Mouse (Mus musculus) activated CD4-positive, CD25-positive, alpha-beta regulatory T cell, adult 4 months (primary cell): ENCODE measurements around the gene Vangl2. TPM values are rescaled to one million over a fixed set of nuclear protein-coding genes. Genes with fewer than 3 reads are reported as not detected.
"Not testable (repeated sequence)": the region's sequence is repeated elsewhere in the genome, so short reads cannot be mapped to it uniquely, and the experiment has no call there.

Source experiments
- ATAC-seq: one replicate; pipeline ENCODE4 v1.8.0; 2017
- polyA plus RNA-seq, 2 experiments: library from polyadenylated mRNA; unstranded; fragments of 100-300 nt; shearing (Covaris generic); gene quantifications; one replicate each; pipeline ENCODE4 v1.2.1; 2017

Vangl2 gene
- polyA plus RNA-seq, 2 experiments from 2014 or later: 0.62 to 1.0 TPM

DNA sequence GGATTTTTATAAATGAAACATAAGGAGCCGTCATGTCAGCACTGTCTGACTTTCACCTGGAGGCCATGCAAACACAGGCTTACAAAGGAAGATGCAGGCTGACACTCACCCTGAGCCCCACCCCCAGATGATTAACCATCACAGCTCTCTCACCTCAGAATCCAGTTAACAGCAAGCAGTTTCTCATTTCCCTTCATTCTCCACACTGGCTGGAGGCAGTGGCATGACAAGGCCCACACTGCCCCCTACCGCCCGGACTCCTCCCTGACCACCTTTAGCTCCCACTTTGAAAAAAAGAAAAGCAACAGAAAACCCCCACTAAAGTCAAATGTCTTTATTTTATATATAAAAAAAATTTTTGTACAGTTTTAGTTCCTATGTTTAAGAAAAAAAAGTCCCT lies 27.6 kb downstream of the Vangl2 start:
- peak; percentile 90 for ATAC-seq

GRCm38 (mm10) chr1:171998820-171999597 lies 29.2 kb downstream of the Vangl2 start:
- no peak for ATAC-seq

DNA sequence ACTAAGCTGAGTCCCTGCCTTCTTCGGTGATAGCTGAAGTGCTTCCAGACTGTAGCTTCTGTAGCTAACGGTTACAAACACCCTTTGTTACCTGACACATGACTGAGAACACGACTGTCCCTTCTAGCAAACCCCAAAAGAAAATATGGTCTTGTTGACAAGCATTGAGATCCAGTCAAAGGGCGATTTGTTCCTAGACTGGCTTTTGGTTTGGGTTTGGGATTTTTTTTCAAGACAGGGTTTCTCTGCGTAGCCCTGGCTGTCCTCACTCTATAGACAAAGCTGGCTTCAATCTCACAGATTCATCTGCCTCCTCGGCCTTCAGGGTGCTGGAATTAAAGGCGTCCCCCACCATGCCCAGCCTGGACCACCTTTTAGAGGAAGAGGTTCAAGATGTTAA lies 31.5 kb downstream of the Vangl2 start:
- no peak for ATAC-seq

DNA sequence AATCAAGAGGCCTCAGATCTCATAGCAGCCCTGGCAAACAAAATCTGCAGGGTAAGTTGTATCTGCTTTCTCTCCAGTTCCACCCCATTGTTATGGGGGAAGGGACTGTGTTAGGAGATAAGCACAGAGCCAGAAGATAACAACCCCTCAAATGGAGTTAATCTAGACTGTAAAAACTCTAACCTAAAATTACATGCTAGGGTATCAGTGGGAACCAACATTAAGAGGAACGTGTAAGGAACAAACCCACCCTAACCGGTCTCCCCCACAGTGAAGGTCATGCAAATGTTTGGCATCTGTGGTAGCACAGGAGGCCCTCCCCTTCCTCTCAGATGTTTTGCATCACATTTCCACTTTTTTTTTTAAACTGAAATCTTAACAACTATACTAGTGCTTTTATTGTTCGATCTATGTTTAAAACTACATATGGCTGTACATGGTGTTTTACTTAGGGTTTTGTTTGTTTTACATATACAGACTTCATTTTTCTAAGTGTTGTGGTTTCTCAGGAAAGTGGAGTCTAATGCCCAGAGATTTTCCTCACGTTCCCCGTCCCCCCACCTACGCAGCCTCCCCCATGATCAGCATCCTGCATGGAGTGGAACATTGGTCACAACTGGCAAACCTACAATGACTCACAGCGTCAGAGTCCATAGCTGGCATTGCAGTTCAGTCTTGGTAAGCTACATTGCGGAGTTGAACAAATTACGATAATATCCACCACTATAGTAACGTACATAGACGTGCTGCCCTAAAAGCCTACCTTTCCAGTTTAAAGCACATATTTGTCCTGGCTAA lies 33.1 kb downstream of the Vangl2 start:
- ATAC-seq: no peak

DNA sequence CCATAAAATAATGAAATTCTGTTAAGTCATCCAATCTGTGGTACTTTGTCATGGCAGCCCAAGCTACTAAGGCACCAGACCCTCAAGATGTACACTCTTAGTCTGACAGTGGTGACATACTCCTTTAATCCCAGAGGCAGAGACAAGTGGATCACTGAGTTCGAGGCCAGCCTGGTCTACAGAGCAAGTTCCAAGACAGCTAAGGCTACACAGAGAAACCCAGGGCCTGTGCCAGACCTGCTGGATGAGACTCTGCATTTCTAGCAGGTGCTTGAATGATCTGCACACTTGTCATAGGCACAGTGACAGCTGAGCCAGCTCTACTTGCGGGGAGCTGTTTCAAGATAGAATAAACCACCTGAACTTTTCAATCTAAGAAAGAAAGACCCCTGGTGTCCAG lies 33.7 kb downstream of the Vangl2 start:
- ATAC-seq: no peak

DNA sequence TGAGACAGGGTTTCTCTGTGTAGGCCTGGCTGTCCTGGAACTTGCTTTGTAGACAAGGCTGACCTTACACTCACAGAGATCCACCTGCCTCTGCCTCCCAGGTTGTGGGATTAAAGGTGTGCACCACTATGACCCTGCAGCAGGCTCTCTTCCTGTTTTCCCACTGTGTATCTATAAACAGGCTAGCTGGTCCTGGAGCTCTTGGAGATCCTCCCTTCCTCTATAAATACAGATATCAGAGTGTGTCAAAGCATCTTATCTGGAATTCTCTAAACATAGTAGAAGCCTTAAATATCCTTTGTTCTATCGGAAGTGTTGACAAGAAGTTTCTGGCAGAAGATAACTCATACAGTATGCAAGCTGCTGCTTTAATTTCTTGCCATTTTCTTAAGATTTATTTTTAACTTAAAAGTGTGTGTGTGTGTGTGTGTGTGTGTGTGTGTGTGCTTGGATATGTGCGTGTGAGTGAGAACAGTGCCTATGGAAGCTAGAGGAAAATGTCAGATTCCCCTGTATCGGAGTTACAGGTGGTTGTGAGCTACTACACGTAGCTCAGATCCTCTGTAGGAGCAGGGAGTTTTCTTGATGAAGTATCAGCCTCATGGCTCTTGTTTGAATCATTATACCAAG lies 35.2 kb downstream of the Vangl2 start:
- ATAC-seq: no peak

- no peak for ATAC-seq
Measured at GRCm38 (mm10) chr1:171991883-171992282, 36.4 kb downstream of the Vangl2 start.

DNA sequence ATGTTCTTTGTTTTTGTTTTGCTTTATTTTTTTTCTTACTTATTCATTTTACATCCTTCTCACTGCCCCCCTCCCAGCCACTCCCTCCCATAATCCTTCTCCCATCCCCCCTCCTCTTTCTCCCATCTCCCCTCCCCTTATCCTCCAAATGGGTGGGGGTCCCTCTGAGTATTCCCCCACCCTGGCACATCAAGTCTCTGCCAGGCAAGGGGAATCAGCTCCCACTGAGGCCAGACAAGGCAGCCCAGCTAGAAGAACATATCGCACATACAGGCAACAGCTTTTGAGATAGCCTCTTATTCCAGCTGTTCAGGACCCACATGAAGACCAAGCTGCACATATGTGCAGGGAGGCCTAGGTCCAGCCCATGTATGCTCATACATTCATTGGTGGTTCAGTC lies 44.1 kb downstream of the Vangl2 start:
- ATAC-seq: no peak

DNA sequence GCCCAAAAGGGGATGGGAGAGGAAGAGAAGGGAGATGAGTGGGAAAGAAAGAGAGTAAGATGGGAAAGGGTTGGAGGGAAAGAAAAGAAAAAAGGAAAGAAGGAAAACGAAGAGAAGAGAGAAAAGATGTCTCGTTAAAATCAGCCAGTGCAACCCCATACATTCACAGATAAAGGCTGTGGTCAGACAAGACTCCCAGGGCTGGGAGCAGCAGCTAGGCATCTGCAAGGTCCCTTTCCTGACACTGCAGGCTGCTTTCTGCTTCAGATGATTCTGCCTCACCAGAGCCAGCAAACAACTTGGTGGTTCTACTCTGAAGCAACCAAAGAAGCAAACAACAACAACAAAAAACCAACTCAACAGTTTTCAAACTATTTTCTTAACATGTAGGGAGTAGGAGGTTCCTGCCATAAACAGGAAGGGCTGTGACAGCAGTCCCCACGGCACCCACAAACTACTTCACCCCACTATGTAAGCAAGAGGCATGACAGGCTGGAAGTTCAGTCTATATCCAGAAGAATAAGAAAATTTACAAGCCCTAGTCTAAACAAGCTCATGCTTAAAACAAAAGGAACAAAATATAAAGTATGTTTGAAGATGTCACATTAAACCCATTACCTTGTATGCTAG lies 44.8 kb downstream of the Vangl2 start:
- peak; percentile 68 for ATAC-seq

DNA sequence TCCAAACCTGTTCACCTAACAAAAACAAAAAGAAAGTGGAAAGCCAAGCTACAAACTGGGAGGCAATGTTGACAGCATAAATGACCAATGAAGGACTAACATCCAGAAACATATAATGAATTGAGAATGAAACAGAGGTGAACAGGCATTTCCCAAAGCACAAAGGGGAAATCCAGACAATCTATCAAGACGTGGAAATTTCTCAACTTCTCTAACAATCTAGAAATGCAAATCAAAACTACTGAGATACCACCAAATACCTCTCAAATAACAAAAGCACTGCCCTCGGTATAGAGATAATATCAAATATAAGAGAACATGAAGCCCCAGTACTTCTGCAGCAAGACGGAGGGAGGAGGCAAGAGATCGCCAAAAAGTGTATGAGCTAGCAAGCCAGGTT lies 45.5 kb downstream of the Vangl2 start:
- peak; percentile 26 for ATAC-seq

DNA sequence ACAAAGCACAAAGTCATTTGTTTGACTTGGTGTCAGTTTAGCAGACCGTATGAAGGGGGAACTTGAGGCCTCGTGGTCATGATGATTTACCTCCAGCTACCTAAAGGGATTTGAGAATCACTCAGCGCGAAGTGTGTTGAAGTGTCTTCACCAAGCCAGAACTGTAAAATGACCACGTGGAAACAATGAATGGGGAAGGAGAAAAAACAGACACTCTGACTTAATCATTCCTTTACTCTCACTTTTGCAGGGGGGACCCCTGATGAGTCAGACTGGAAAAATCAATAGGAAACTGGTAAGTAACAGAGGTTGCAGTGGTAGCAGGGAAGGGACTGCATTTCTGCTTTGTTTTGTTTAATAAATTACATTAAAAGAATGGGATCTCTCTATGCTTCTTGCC lies 46.1 kb downstream of the Vangl2 start:
- ATAC-seq: peak; percentile 34

- ATAC-seq: no peak
Measured at GRCm38 (mm10) chr1:171979969-171980730, 48.1 kb downstream of the Vangl2 start.

GRCm38 (mm10) chr1:171977891-171978290 lies 50.4 kb downstream of the Vangl2 start:
- ATAC-seq: no peak

GRCm38 (mm10) chr1:171976826-171977539 lies 51.3 kb downstream of the Vangl2 start:
- no peak for ATAC-seq

- peak; percentile 89 for ATAC-seq
Measured at GRCm38 (mm10) chr1:171975831-171976230, 52.4 kb downstream of the Vangl2 start.

- ATAC-seq: peak; percentile 71
Measured at GRCm38 (mm10) chr1:171975377-171975776, 52.9 kb downstream of the Vangl2 start.

- not testable (repeated sequence) for ATAC-seq
Measured at GRCm38 (mm10) chr1:171974361-171974760, 53.9 kb downstream of the Vangl2 start.

DNA sequence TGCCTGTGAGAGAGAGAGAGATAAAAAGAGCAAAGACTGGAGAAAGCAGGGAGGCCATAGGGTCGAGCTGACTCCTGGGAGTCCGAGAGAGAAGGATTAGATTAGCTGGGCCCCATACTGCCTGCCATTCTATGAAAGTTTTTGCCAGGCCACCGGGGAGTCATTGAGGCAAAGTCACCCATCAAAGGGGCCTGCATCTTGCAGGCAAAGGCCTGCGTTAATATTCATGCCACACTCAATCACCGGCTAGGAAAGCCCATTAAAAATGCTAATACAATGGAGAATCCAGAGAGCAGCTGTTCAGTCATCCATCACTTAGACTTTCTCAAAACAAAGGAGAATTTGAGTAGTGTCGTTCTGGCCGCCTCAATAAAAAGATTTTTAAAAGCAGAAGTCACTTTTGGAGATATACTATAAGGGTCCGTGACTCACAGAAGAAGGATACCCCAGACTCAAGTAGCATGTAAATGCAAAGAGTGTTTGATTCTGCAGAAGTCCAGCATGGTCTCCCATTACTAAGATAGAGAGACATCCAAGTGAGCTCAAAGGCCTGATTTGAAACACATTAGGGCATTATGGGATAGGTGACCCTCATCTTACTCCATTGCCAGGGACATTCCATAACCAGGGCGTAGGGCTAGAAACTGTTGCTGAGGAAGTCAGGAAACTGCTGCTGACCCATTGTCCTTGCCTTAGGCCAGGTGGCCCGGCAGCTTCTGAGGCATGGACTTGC lies 57.2 kb downstream of the Vangl2 start:
- no peak for ATAC-seq

- no peak for ATAC-seq
Measured at GRCm38 (mm10) chr1:171969221-171969620, 59.0 kb downstream of the Vangl2 start.

- peak; percentile 50 for ATAC-seq
Measured at GRCm38 (mm10) chr1:171966054-171966790, 62.0 kb downstream of the Vangl2 start.
